Mouse (Mus musculus): ENCODE measurements around the gene Frmd4a. TPM values are rescaled to one million over a fixed set of nuclear protein-coding genes. Genes with fewer than 3 reads are reported as not detected.

Gene Frmd4a
- polyA plus RNA-seq, 1 experiment: 106 TPM

GRCm38 (mm10) chr2:4575975-4576374, 558.5 kb downstream of the Frmd4a start:
- no peak for DNase-seq (ENCODE audit: low read depth)
- TF ChIP-seq CTCF (IDR thresholded peaks at IDR 0.05; ENCODE audit: borderline replicate concordance, extremely low read depth, insufficient read depth, insufficient read length) (no peak), POLR2A (IDR thresholded peaks at IDR 0.05; ENCODE audit: borderline replicate concordance, extremely low read depth, insufficient read depth, insufficient read length, poor library complexity, severe bottlenecking) (no peak)

- DNase-seq (ENCODE audit: low read depth): no peak
Measured at GRCm38 (mm10) chr2:4578291-4578690, 560.8 kb downstream of the Frmd4a start.

GRCm38 (mm10) chr2:4579357-4580068, 562.0 kb downstream of the Frmd4a start:
- TF ChIP-seq CTCF (IDR thresholded peaks at IDR 0.05; ENCODE audit: borderline replicate concordance, extremely low read depth, insufficient read depth, insufficient read length) (no peak), POLR2A (IDR thresholded peaks at IDR 0.05; ENCODE audit: borderline replicate concordance, extremely low read depth, insufficient read depth, insufficient read length, poor library complexity, severe bottlenecking) (no peak)
- no peak for DNase-seq (ENCODE audit: low read depth)

More at GRCm38 (mm10) chr2:4578291-4578690, 560.8 kb downstream of the Frmd4a start:
- TF ChIP-seq POLR2A (IDR thresholded peaks at IDR 0.05; ENCODE audit: borderline replicate concordance, extremely low read depth, insufficient read depth, insufficient read length, poor library complexity, severe bottlenecking) (no peak), CTCF (IDR thresholded peaks at IDR 0.05; ENCODE audit: borderline replicate concordance, extremely low read depth, insufficient read depth, insufficient read length) (no peak)

GRCm38 (mm10) chr2:4580666-4581065, 563.1 kb downstream of the Frmd4a start:
- TF ChIP-seq CTCF (IDR thresholded peaks at IDR 0.05; ENCODE audit: borderline replicate concordance, extremely low read depth, insufficient read depth, insufficient read length) (no peak), POLR2A (IDR thresholded peaks at IDR 0.05; ENCODE audit: borderline replicate concordance, extremely low read depth, insufficient read depth, insufficient read length, poor library complexity, severe bottlenecking) (no peak)
- no peak for DNase-seq (ENCODE audit: low read depth)

- TF ChIP-seq POLR2A (IDR thresholded peaks at IDR 0.05; ENCODE audit: borderline replicate concordance, extremely low read depth, insufficient read depth, insufficient read length, poor library complexity, severe bottlenecking) (no peak), CTCF (IDR thresholded peaks at IDR 0.05; ENCODE audit: borderline replicate concordance, extremely low read depth, insufficient read depth, insufficient read length) (no peak)
- no peak for DNase-seq (ENCODE audit: low read depth)
Measured at GRCm38 (mm10) chr2:4582930-4583329, 565.4 kb downstream of the Frmd4a start.

- DNase-seq (ENCODE audit: low read depth): no peak
- TF ChIP-seq POLR2A (IDR thresholded peaks at IDR 0.05; ENCODE audit: borderline replicate concordance, extremely low read depth, insufficient read depth, insufficient read length, poor library complexity, severe bottlenecking): no peak
- TF ChIP-seq CTCF (IDR thresholded peaks at IDR 0.05; ENCODE audit: borderline replicate concordance, extremely low read depth, insufficient read depth, insufficient read length): no peak
Measured at GRCm38 (mm10) chr2:4584252-4584651, 566.7 kb downstream of the Frmd4a start.

- DNase-seq (ENCODE audit: low read depth): no peak
Measured at GRCm38 (mm10) chr2:4586245-4586644, 568.7 kb downstream of the Frmd4a start.

GRCm38 (mm10) chr2:4587685-4588409, 570.3 kb downstream of the Frmd4a start:
- no peak for DNase-seq (ENCODE audit: low read depth)
- no peak for TF ChIP-seq CTCF (IDR thresholded peaks at IDR 0.05; ENCODE audit: borderline replicate concordance, extremely low read depth, insufficient read depth, insufficient read length)
- TF ChIP-seq POLR2A (IDR thresholded peaks at IDR 0.05; ENCODE audit: borderline replicate concordance, extremely low read depth, insufficient read depth, insufficient read length, poor library complexity, severe bottlenecking): no peak

More at GRCm38 (mm10) chr2:4586245-4586644, 568.7 kb downstream of the Frmd4a start:
- no peak for TF ChIP-seq CTCF (IDR thresholded peaks at IDR 0.05; ENCODE audit: borderline replicate concordance, extremely low read depth, insufficient read depth, insufficient read length)
- TF ChIP-seq POLR2A (IDR thresholded peaks at IDR 0.05; ENCODE audit: borderline replicate concordance, extremely low read depth, insufficient read depth, insufficient read length, poor library complexity, severe bottlenecking): no peak

GRCm38 (mm10) chr2:4591647-4592046, 574.1 kb downstream of the Frmd4a start:
- no peak for DNase-seq (ENCODE audit: low read depth)
- TF ChIP-seq CTCF (IDR thresholded peaks at IDR 0.05; ENCODE audit: borderline replicate concordance, extremely low read depth, insufficient read depth, insufficient read length) (no peak), POLR2A (IDR thresholded peaks at IDR 0.05; ENCODE audit: borderline replicate concordance, extremely low read depth, insufficient read depth, insufficient read length, poor library complexity, severe bottlenecking) (no peak)

- TF ChIP-seq CTCF (IDR thresholded peaks at IDR 0.05; ENCODE audit: borderline replicate concordance, extremely low read depth, insufficient read depth, insufficient read length): no peak
- TF ChIP-seq POLR2A (IDR thresholded peaks at IDR 0.05; ENCODE audit: borderline replicate concordance, extremely low read depth, insufficient read depth, insufficient read length, poor library complexity, severe bottlenecking): no peak
- DNase-seq (ENCODE audit: low read depth): no peak
Measured at GRCm38 (mm10) chr2:4592666-4593065, 575.1 kb downstream of the Frmd4a start.

GRCm38 (mm10) chr2:4593433-4593832, 575.9 kb downstream of the Frmd4a start:
- TF ChIP-seq POLR2A (IDR thresholded peaks at IDR 0.05; ENCODE audit: borderline replicate concordance, extremely low read depth, insufficient read depth, insufficient read length, poor library complexity, severe bottlenecking): no peak
- no peak for TF ChIP-seq CTCF (IDR thresholded peaks at IDR 0.05; ENCODE audit: borderline replicate concordance, extremely low read depth, insufficient read depth, insufficient read length)
- DNase-seq (ENCODE audit: low read depth): peak; percentile 85
